Mouse (Mus musculus) WW6 (cell line): ENCODE data around the gene Gm9844.
"Not testable (repeated sequence)": the region's sequence is repeated elsewhere in the genome, so short reads cannot be mapped to it uniquely, and the experiment has no call there.

ENCODE experiments used
- DNase-seq: peaks from one replicate; pipeline ENCODE4 v3.0.0-alpha.2; 2013; ENCODE audit warnings: low read depth, low spot score

Gm9844 gene

DNA sequence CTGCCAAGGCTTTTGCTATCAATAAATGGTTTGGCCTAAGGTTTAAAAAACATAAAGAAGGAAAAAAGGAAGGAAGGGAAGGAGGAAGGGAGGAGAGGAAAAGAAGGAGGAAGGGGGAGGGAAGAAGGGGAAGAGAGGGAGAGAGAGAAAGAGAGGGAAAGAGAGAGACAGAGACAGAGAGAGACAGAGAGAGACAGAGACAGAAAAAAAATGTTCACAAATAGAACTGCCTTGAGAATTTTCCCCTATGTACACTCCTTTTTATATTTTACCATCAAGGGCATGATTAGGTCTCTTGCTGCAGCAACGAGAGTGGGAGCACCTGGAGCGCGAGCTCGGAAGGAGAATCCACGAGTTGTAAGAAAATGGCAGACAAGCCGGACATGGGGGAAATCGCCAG lies at the start of gene Gm9844:
Gm9844 (plus strand) TSS at position 301 of the 400 bp plus-strand sequence.
- DNase-seq, result no peak

DNA sequence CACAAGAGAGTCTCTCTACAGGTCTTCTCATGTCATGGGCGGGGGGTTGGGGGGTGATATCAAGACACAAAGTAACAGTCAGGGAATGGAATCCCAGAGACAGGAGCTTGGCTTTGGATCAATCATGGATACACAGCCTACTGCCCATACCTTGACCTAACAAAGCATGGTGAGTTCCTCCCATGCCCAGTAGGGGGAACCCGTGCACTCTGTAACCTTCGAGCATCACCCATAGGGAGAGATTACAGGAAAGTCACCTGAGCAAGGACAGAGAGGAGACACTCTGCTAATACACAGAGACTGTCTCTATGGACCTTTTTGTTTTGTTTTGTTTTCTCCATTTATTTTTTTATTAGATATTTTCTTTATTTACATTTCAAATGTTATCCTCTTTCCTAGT lies 44.5 kb upstream of the Gm9844 start:
- peak; percentile 66 for DNase-seq

DNA sequence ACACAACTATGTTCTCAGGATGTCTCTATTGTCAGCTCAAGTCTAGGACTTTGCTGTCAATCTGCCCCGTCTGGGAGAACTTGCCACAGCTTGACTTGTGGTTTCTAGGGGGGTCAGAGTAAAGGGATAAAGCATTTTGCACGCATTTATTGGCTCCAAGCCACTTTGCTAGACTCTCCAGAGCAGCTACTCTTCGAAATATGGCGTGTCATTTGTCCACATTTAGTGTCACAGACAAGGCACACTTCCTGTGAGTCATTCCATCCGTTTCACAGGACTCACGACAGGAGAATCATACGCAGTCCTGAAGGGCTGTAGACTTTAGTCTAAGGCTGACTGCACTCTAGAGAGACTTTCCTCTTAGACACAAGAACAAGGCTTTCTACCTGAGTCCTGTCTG lies 37.6 kb upstream of the Gm9844 start:
- DNase-seq, result no peak

DNA sequence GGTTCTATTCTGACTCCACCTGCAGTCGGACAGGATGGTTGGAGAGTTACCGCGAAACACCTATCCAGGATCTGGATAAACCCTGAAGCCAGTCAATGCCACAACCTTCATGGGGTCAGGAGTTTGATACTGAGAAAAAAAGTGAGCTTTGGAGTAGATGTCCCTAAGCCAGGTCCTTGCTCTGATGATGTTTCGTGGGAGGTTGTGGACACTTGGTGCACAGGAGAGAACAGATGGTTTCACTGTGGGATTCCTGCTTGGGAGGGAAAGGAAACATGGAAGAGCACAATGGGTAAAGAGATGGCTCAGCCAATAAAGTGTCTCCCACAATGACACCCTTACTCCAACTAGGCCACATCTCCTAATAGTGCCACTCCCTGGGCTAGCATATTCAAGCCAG lies 34.8 kb upstream of the Gm9844 start:
- no peak for DNase-seq

DNA sequence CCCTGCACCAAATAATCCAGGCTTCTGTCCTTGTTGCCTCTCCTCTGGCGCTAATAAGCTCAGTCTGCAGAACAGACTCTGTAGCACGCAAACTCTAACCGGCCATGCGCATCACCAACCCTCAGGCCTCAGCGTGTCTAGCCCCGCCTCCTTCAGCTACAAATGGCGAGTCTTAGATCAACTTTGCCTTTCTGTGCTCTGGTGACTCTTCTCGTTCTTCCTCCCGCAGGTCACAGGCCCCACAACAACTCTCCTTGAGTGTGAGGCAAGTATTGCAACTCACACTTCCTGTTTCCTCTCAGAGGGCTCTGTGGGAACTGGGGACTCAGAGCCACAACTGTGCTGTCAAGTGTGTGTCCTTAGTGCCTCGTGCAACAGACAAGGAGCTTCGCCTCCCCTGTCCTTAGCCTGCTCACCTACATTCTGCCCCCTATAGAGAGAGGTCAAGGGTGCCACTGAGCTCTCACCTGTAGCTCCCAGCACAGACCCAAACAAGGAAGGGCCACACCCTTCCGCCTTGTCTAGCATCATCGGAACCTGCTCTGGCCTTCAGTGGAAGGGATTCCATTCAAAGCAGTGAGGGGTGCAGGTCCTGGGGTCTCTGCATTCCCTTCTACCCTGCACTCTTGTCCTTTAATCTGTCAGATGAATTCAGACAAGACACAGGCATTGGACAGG lies 23.1 kb upstream of the Gm9844 start:
- not testable (repeated sequence) for DNase-seq

DNA sequence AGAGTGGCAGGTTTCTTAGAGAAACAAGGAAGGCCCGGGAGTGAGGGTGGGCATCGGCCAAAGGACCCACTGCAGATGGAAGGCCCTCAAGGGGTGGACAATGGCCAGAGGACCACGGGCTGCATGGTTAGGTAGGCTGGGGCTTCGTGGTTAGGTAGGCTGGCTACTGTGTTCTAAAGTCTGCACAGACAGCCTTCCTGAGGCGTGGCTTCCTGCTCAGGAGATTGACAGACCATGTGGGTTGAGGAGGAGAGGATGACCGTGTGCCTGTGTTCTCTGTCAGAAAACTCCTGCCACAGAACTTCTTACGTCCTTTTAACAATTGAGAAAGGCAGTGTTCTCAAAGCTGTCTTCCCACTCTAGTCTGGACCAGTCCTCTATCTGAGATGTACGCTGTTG lies 22.6 kb upstream of the Gm9844 start:
- DNase-seq, result no peak

DNA sequence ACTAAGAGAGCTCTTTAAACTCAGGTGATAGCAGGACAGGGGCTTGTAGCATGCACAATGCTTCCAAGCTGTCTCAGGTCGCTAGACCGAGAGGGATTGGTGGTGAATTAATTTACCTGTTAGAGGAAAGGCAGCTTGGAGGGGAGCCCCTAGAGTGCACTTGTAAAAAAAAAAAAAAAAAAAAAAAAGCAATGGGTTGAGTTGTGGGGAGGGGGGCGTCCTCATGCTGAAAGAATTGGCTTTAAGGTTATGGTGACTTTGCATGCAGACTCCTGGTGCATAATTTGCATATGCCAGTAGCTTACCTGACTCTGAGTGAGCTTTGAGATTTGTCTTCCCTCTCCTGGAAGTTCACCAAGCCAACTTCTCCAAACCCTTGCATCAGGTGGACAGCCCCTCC lies 21.7 kb upstream of the Gm9844 start:
- no peak for DNase-seq

DNA sequence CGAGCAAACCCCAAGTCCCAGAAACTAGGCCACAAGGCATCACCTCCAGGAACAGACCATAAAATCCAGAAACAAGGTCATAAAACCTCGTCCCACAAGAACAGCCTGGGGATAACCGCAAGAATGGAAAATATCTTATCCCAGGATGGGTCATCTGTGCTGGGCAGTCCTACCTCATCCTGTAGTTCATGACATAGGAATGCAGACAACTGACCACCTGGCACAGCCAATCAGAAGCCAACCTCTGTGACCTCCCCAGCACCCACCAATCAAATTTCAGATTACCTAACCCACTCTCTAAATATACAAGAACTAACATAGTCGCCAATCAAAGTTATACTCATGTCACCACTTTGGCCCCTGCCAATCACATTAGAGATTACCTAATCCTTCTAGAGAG lies 21.0 kb upstream of the Gm9844 start:
- no peak for DNase-seq

DNA sequence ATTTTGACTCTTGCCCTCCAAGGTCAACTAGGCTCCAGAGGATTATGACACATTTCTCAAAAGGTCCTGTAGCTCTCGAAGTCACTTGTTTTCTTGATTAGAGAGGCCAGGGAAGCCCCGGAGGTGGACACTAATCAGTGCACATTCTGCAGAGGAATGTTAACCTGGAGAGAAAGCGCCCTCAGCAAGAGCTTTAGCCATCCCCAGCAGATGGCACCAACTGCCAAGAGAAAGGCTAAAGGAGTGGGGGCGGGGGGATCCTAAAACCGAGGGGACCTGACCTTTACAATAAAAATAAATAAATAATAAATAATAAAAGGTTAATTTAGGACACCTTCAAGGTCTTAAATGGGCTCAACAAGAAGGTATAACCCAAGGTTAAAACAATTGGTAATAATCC lies 17.9 kb upstream of the Gm9844 start:
- DNase-seq, result no peak

DNA sequence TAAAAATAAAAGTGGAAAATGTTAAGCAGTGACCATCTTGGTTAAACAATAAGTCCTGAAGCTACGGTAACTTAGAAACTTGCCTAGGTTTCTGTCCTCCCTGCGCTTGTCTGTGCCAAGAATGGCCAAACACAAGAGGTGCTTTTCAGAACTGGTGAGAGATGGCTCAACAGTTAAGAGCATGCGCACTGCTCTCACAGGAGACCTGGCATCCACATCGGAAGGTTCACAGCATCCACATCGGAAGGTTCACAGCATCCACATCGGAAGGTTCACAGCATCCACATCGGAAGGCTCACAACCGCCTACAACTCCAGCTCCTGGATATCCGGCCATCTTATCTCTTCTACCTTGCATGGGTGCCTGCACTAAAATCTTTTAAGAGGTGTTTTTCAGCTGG lies 16.8 kb upstream of the Gm9844 start:
- no peak for DNase-seq

DNA sequence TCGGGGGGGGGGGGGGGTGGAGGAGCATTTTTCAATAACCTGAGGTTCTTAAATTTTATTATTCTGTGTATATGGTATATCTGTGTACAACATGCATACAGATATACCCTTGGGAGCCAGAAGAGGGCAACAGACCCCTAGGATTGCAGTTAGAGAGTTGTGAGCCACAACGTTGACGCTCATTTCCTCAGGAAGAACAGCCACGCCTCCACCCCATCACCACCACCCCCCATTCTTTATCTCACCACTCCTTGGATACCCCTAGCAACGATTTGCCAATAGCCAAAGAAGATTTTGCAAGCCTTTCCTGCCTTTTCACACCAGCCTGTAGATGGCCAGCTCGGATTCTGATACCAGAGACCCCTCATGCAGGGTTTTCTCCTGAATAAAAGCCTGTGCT lies 16.3 kb upstream of the Gm9844 start:
- DNase-seq, result peak; percentile 65

DNA sequence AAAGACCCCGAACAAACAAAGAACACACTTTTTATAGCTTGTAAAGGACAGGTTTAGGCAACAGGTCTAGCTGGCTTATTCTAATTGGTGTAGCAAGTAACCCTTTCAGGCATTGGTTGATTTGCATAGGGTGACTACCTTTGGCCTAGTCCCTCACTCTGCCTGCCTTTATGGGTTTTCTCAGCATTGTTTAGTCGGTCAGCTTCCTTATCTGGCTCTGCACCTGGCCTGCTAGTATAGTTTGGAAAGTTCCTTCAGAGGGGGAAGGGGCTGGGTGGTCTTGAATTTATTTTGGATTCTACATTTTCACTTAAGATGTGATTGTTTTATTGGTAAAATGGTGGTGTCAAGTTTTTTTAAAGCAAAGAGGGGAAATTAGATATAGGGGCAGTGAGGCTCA lies 15.4 kb upstream of the Gm9844 start:
- DNase-seq, result not testable (repeated sequence)

DNA sequence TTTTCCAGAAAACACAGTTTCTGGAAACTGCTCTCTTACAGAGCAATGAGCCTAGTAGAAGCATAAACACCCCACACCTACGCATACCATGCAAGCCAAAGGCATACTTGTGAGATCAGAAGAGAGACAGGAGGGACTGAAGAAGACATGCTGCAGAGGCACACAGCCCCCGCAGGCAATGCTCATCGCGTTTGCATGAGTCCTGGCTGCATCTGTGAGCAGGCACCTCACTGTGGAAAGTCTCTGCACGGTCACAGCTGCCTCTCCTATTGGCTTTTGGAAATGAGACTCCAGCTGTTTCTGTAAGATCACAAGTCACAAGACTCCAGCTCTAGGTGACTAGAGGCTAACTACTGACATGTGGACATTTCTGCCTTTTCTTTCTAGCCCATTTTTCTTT lies 11.9 kb upstream of the Gm9844 start:
- no peak for DNase-seq

DNA sequence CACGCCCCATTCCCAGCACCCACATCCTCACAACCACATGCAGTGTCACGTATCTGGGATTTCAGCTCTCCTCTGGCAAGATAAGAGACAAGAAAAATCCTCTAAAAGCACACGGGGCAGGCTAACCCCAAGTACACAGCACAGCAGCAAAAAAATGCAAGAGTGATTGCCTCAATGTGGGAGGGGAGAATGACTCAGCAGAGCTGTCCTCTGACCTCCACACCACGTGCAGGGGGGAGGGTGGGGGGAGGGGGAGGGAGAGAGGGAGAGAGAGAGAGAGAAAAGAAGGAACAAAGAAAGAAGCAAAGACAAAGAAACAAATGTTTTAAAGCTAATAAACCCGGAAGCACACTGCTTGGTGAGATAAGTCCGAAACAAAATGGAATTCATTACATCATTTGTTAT lies 11.1 kb upstream of the Gm9844 start:
- DNase-seq, result no peak

DNA sequence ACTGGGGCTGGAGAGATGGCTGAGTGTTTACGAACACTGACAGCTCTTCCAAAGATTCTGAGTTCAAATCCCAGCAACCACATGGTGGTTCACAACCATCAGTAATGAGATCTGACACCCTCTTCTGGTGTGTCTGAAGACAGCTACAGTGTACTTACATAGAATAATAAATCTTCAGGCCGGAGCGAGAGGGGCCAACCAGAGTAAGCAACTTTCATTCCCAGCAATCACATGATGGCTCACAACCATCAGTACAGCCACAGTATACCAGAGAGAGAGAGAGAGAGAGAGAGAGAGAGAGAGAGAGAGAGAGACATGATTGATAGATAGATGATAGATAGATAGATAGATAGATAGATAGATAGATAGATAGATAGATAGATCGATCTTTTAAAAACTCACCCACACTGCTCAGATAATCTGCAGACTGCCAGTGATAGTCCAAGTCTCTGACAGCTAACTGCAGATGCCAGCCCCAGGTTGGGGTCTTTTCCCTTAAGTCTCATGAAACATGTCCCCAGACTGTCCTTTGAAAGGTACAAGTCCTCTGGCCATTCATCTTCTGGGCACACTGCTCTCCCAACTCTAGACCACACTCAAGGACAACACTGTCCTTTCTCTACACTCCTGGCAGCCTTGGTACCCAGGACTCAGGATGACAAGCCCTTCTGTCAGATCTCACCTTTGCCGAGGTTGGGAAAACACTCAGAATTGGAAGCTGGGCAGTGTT lies 10.3 kb upstream of the Gm9844 start:
- no peak for DNase-seq

DNA sequence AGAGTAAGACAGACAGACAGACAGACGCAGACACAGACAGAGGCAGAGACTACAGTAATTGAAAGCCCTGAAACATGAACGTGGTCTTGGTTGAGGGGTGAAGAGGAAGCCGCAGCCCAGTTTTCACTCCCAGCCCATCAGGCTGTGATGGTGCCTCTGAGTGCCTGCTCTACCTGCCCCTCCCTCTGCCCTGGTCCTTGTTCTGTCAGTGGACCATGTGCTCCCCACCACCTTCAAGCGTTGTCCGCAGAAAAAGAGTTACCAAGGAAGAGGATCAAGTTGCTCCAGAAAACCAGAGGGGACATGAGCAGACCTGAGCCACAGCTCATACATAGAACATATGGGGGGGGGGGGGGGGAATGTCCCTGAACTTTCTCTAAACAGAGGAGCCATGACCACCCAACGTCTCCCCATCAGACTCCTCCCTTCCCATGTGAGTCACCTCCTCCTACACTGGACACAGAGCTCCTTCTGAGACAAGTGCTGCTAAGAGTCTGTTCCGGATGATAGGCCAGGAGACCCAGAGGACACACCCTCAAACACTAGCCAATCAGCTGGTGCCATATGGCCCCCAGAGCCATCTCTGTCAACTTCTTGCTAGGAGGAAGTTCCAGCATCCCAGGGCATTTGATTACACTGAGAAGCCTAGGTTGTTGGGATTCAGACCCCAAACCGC lies 9.3 kb upstream of the Gm9844 start:
- no peak for DNase-seq

DNA sequence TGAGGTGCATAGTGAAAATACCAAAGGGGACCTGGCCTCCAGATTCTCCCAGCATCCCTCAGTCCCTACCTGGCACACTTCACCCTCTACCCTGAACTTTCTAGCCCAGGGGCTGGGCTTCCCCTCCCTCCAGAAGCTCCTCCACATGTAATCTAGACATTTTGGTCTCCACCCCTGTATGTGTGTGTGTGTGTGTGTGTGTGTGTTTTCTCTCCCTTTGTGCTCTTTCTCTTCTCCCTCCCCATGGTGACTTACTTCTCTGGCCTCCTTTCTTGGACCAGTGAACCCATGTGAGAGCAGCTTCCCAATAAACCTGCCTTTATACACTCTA lies 8.8 kb upstream of the Gm9844 start:
- DNase-seq, result no peak

DNA sequence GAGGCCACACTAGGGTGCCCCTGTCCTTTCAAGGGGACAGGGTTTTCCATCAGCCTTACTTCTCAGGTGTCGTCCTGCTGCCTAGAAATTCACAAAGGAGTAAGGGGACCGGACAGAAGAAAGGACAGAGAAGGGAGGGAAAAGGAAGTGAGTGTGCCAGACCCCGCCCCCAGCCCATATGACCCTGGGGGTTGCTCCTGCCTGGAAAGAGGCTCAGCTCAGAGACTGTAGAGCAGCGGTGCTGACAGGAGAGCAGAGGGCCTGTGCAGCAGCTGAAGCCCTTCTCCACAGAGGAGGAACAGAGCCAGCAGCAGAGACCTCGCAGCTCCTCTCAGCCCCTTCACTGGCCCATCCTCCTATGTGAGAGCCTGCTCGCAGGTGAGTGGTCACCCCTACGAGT lies 8.3 kb upstream of the Gm9844 start:
- no peak for DNase-seq

DNA sequence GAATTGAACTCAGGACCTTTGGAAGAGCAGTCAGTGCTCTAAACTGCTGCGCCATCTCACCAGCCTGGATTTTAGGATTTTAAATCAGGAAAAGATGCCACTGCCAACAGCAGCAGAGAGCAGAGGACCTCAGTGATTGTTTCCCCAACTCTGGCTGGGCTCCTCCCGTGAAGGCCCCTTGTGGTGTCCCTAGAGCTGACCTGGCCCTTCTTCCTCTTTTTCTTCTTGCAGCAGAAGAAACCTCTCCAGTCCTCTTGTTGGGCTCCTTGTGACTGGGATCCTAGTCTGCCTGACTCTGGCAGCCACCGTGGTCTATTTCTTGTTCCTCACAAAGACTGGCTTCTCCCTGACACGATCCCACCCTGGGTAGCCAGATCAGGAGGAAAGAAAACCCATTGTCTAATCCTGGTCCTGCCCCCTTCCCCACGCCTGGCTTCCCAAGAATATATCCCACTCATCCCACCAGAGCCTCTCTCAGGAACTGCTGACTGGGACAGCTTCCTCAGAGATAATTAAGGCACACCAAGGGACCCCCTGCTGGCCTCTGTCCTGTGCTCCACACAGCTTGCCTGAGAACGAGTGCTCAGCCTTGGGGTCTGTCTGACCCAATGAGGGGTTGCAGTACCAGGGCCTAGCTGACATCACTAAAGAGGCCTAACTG lies 5.4 kb upstream of the Gm9844 start:
- DNase-seq, result no peak

DNA sequence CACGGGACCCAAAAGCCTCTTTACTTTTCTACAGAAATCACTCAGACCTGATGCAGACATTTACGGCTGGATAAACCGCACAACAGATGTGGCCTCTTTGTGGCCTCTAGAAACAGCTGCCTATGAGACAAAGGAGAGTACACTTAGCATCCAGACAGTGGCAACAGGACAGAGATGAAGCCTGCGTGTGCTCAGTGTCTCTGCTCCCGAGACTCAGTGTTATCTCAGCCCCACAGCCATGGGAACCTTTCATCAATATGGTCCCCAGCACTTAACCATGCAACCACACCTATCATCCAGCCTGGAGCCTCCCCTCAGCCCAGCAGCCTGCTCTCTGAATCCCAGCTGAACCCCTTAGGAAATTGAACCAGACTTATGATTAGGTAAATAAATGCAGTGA lies 2.8 kb upstream of the Gm9844 start:
- DNase-seq, result no peak

DNA sequence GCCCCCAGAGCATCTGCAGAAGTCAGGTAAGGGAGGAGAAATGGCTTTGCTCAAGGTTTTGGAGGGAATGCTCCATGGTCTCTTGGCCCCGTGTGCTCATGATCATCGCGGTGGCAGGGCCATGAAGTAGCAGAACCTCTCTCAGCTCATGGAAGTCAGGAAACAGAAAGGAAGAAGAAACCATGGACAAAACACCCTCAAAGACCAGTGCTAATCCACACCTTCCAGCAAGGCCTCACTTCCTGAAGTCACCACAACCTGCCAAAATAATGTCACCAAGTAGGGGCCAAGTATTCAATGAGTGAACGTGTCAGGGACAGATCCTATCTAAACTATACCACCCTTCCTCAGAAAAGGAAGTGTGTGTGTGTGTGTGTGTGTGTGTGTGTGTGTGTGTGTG lies 840 bp downstream of the Gm9844 start:
- no peak for DNase-seq

DNA sequence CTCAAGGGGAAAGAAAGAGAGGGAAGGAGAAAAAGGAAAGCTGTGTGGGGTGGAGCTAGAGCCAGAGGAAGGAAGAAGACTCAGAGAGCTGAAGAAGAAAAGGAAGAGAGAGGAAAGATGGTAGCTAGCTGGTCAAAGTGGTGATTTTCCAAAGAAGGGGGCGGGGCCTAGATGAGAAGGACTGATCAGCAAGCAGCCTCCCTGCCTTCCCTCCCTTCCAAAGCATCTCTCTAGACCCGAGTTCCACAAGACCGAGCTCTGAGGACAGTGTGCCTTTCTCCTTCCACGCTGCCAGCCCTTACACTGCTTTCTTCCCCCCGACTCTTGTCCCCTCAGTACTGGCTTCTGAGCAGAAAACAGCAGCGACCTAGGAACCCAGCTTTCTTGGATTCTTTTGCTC lies 2.1 kb downstream of the Gm9844 start:
- no peak for DNase-seq

DNA sequence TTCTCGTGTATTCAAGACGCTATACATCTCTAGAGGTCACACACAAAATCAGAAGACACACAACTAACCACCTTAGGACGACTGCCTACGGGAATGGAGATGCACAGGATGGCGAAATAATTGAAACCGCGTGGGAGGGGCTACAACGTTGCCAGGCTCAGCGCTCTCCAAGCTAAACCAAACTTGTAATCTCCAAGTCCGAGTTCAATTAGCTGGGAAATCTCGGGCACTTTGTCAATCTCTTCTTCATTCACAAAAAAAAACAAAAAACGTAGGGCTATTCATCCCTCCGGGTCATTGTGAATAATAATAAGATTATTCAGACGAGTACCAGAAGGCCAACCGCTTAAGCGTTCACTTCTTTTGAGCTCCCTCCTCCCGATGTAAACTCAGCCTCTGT lies 7.1 kb downstream of the Gm9844 start:
- no peak for DNase-seq
